Mouse (Mus musculus): ENCODE measurements around the gene Sec24c. TPM values are rescaled to one million over a fixed set of nuclear protein-coding genes. Genes with fewer than 3 reads are reported as not detected.

The Sec24c gene
- total RNA-seq, 2 experiments from 2014 or later: 129 to 143 TPM

- peak; percentile 91 to 95 for DNase-seq
Observed at GRCm38 (mm10) chr14:20733952-20734774, 60.1 kb downstream of the Sec24c start, which contains the start of gene Ndst2. Gene Ndst2, minus strand, starts transcription at chr14:20734562.

DNA sequence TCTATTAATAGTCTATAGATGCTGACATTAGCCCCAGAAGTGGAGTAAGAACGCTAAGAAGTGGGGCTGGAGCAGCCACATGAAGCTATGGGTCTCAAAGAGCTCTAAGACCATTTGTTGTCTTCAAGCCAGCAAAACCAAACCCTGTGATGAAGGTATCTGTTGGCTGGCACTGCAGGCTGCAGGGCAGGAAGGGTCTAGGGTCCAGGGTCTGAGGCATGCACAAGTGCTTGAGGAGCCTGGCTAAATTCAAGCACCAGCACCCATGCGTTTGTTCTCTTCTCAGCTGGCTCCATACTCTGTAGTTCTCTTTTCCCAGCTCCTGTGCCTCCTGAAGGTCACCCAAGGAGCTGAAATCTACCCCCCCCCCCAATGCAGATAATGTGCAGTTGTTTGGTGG lies 60.9 kb downstream of the Sec24c start:
- DNase-seq: no peak

DNA sequence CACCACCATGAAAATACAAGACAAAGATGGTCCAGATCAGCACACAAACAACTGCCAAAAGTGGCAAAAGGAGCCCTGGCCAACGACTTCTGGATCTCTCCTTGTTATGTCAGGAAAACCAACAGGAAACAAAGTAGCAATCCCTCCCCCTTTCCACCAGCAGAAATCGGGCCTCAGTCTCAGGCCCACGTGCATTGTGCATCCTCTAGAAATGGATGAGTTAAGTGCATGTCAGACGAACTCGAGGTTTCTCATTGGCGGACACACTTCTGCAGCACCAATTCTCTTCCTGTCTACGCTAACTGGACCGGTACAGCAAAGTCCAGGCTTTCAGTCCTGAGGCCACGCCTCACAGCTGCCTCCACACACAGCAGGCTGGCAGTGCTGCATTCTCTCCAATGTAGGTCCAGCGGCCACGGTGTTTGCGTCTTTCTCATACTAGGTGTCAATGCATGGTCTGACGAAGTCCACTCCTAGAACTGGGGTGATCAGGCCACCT lies 61.8 kb downstream of the Sec24c start:
- no peak for DNase-seq

DNA sequence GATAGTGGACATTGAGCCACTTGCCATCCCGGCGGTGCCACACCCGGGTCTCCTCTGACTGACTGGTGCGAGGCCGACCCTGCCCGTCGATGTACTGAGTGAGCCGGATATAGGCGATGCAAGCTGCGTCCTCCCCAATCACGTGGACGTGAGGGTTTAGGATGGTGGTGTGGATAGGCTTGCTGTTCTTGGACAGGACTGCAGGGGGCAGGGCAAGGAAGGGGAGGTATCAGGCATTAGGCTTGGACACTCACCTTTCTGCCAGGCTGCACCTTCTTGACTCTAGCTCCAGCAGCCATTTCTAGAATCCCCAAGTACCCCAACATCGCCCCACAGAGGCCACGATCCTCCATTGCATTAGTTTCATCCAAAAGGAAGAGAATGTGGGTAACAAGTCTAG lies 63.2 kb downstream of the Sec24c start:
- DNase-seq: peak; percentile 58 to 69

GRCm38 (mm10) chr14:20738511-20738910 lies 64.4 kb downstream of the Sec24c start:
- no peak for DNase-seq

GRCm38 (mm10) chr14:20741301-20741700 lies 67.2 kb downstream of the Sec24c start:
- no peak for DNase-seq

- DNase-seq: no peak
Observed at GRCm38 (mm10) chr14:20743614-20744013, 69.5 kb downstream of the Sec24c start.

Small RNA genes lying within 50 kb of the gene (microRNA-seq; reads per million reads assigned to microRNA genes)
- 1.00 reads per million for gene Mir6946

Other genes starting within 250 kb of the Sec24c start
- 1 to 10 TPM; 1.1 to 2.6 TPM for gene Cfap70, start 222.1 kb upstream of the Sec24c start, total RNA-seq (2021)
- gene Anxa7, start 194.2 kb upstream of the Sec24c start, total RNA-seq (2021): 100 to 1,000 TPM; 108 to 119 TPM
- 1 to 10 TPM in 1 of 2 experiments, under 1 TPM in 1; 0.79 to 1.0 TPM for gene Mss51, start 177.4 kb upstream of the Sec24c start, total RNA-seq (2021)
- 10 to 100 TPM; 66.8 to 67.6 TPM for gene Ppp3cb, start 127.7 kb upstream of the Sec24c start, total RNA-seq (2021)
- gene Usp54, start 33.2 kb upstream of the Sec24c start, total RNA-seq (2021): 10 to 100 TPM; 14.1 to 14.6 TPM
- not detected for gene Myoz1, start 17.8 kb upstream of the Sec24c start, total RNA-seq (2021)
- under 1 TPM; 0.30 TPM for gene Synpo2l, start 6.0 kb upstream of the Sec24c start, total RNA-seq (2021)
- 10 to 100 TPM; 17.8 to 21.4 TPM for gene Fut11, start 20.7 kb downstream of the Sec24c start, total RNA-seq (2021)
- gene Chchd1, start 28.7 kb downstream of the Sec24c start, total RNA-seq (2021): 10 to 100 TPM; 82.0 to 94.3 TPM
- gene Zswim8, start 33.2 kb downstream of the Sec24c start, total RNA-seq (2021): 100 to 1,000 TPM in 1 of 2 experiments, 10 to 100 TPM in 1; 97.8 to 135 TPM
- gene Ndst2, start 60.3 kb downstream of the Sec24c start, total RNA-seq (2021): 10 to 100 TPM; 24.1 to 26.2 TPM
- gene Camk2g, start 119.8 kb downstream of the Sec24c start, total RNA-seq (2021): 10 to 100 TPM; 45.8 to 54.6 TPM
- gene Plau, start 162.4 kb downstream of the Sec24c start, total RNA-seq (2021): 10 to 100 TPM; 33.9 to 59.2 TPM